Mouse (Mus musculus) stomach, embryonic 15.5 days (tissue): ENCODE results near the gene Exoc4. TPM values are rescaled to one million over a fixed set of nuclear protein-coding genes. Genes with fewer than 3 reads are reported as not detected.

Experiments used
- polyA plus RNA-seq: library from polyadenylated mRNA; unstranded; fragments of >200 nt; fragmentation: Nextera tagmentation; extraction: Ambion mirVana; gene quantifications from 2 replicates; pipeline ENCODE4 v1.2.1, GENCODE M21; 2015

The Exoc4 gene
- polyA plus RNA-seq, 1 experiment from 2014 or later = 31.4 TPM

Other genes with a start within 250 kb of the Exoc4 start
- gene Chchd3, start 188.8 kb upstream of the Exoc4 start, polyA plus RNA-seq = 112 and 121 TPM in 2 replicates